Mouse (Mus musculus): ENCODE results near the gene Phf24.

The Phf24 gene

GRCm38 (mm10) chr4:42915311-42915710, 1.1 kb upstream of the Phf24 start:
- no peak for DNase-seq

- DNase-seq, result no peak
Measured at GRCm38 (mm10) chr4:42915966-42916365, 494 bp upstream of the Phf24 start.

GRCm38 (mm10) chr4:42917402-42917774, 928 bp downstream of the Phf24 start:
- peak; percentile 52 for DNase-seq

- peak; percentile 13 for DNase-seq
Measured at GRCm38 (mm10) chr4:42920726-42921125, 4.3 kb downstream of the Phf24 start.

- peak; percentile 43 for DNase-seq
Measured at GRCm38 (mm10) chr4:42921536-42921935, 5.1 kb downstream of the Phf24 start.

GRCm38 (mm10) chr4:42922056-42922455, 5.6 kb downstream of the Phf24 start:
- DNase-seq, result peak; percentile 22

- DNase-seq, result no peak
Measured at GRCm38 (mm10) chr4:42922461-42922860, 6.0 kb downstream of the Phf24 start.

- DNase-seq, result peak; percentile 21
Measured at GRCm38 (mm10) chr4:42924095-42924710, 7.7 kb downstream of the Phf24 start.

- DNase-seq, result no peak
Measured at GRCm38 (mm10) chr4:42928209-42928608, 11.7 kb downstream of the Phf24 start.

GRCm38 (mm10) chr4:42928952-42929351, 12.5 kb downstream of the Phf24 start:
- no peak for DNase-seq

GRCm38 (mm10) chr4:42932229-42932969, 15.9 kb downstream of the Phf24 start:
- no peak for DNase-seq

- DNase-seq, result peak; percentile 68
Measured at GRCm38 (mm10) chr4:42933630-42934029, 17.2 kb downstream of the Phf24 start.

- DNase-seq, result no peak
Measured at GRCm38 (mm10) chr4:42941396-42941795, 24.9 kb downstream of the Phf24 start.

- DNase-seq, result no peak
Measured at GRCm38 (mm10) chr4:42943341-42943740, 26.9 kb downstream of the Phf24 start.

- DNase-seq, result no peak
Measured at GRCm38 (mm10) chr4:42944185-42944584, 27.7 kb downstream of the Phf24 start.

- DNase-seq, result peak; percentile 19
Measured at GRCm38 (mm10) chr4:42945043-42945442, 28.6 kb downstream of the Phf24 start.

GRCm38 (mm10) chr4:42945445-42945844, 29.0 kb downstream of the Phf24 start:
- peak; percentile 26 for DNase-seq

GRCm38 (mm10) chr4:42945952-42946351, 29.5 kb downstream of the Phf24 start:
- peak; percentile 51 for DNase-seq

- peak; percentile 92 for DNase-seq
Measured at GRCm38 (mm10) chr4:42946733-42947290, 30.4 kb downstream of the Phf24 start.

GRCm38 (mm10) chr4:42948527-42948926, 32.1 kb downstream of the Phf24 start:
- peak; percentile 59 for DNase-seq

GRCm38 (mm10) chr4:42949051-42949675, 32.7 kb downstream of the Phf24 start:
- DNase-seq, result no peak

- DNase-seq, result peak; percentile 99
Measured at GRCm38 (mm10) chr4:42949676-42950051, 33.2 kb downstream of the Phf24 start, which contains the start of gene Dnajb5. Dnajb5 (plus strand) TSS chr4:42949814.

- DNase-seq, result peak; percentile 89
Measured at GRCm38 (mm10) chr4:42950065-42950558, 33.7 kb downstream of the Phf24 start.
